Mouse (Mus musculus) midbrain, embryonic 12.5 days (tissue): ENCODE data around the gene Eef2kmt. TPM values are rescaled to one million over a fixed set of nuclear protein-coding genes. Genes with fewer than 3 reads are reported as not detected.
A peak's percentile ranks its signal among the peaks of the same experiment; 100 is the strongest.

Source experiments
- ATAC-seq: fragments of 200-750 bp; cut with Nextera tagmentation; 2 replicates; pipeline ENCODE4 v1.8.0; 2017; ENCODE audit warnings: low read depth, moderate TSS enrichment, moderate library complexity; ENCODE audit not compliant: low FRiP score
- H3K27ac ChIP-seq: fragments of 300-500 bp; sonication (generic); replicated peaks from 2 replicates; pipeline ENCODE4 v1.5.1; 2016; ENCODE audit warnings: mild to moderate bottlenecking
- H3K27me3 ChIP-seq: fragments of 300-500 bp; sonication (generic); 2 replicates; pipeline ENCODE4 v1.6.1; 2016; ENCODE audit warnings: mild to moderate bottlenecking
- H3K36me3 ChIP-seq: fragments of 300-500 bp; sonication (generic); 2 replicates; pipeline ENCODE4 v1.6.1; 2016
- H3K4me1 ChIP-seq: fragments of 300-500 bp; sonication (generic); 2 replicates; pipeline ENCODE4 v1.6.1; 2016
- H3K4me2 ChIP-seq: fragments of 300-500 bp; sonication (generic); replicated peaks from 2 replicates; pipeline ENCODE4 v1.6.1; 2016; ENCODE audit warnings: mild to moderate bottlenecking, moderate library complexity
- H3K4me3 ChIP-seq: fragments of 300-500 bp; sonication (generic); 2 replicates; pipeline ENCODE4 v1.5.1; 2016; ENCODE audit warnings: mild to moderate bottlenecking
- H3K9ac ChIP-seq: fragments of 300-500 bp; sonication (generic); replicated peaks from 2 replicates; pipeline ENCODE4 v1.6.1; 2016; ENCODE audit warnings: mild to moderate bottlenecking, moderate library complexity
- H3K9me3 ChIP-seq: fragments of 300-500 bp; sonication (generic); 2 replicates; pipeline ENCODE4 v1.6.1; 2016; ENCODE audit warnings: mild to moderate bottlenecking
- WGBS: fragments of 180-500 bp; shearing (Covaris S2); methylation state at CpG from one replicate; pipeline ENCODE4 v1.1.7; 2016; 5-methylcytosine and 5-hydroxymethylcytosine counted together
- polyA plus RNA-seq: library from polyadenylated mRNA; unstranded; fragments of >200 nt; fragmentation: Nextera tagmentation; extraction: Ambion mirVana; gene quantifications from 2 replicates; pipeline ENCODE4 v1.2.1, GENCODE M21; 2016

Gene Eef2kmt
- polyA plus RNA-seq, 1 experiment from 2014 or later: 7.8 TPM

GRCm38 (mm10) chr16:5217341-5218133, 38.2 kb downstream of the Eef2kmt start:
- ATAC-seq: no peak

GRCm38 (mm10) chr16:5216686-5217085, 39.1 kb downstream of the Eef2kmt start:
- Histone ChIP-seq H3K9me3 (no peaks in the 10 kb centered on the region), H3K27ac (no peak overlapping the region), H3K4me1 (no peaks in the 10 kb centered on the region), H3K9ac (no peak overlapping the region), H3K36me3 (no peaks in the 10 kb centered on the region), H3K27me3 (peaks cover 4% of the 10 kb centered on the region; the same call in 1 of the 2 replicates), H3K4me2 (no peak overlapping the region), H3K4me3 (no peak overlapping the region)
- ATAC-seq: no peak
- WGBS: 67% methylated on average over 6 of the region's 6 CpGs

More at GRCm38 (mm10) chr16:5217341-5218133, 38.2 kb downstream of the Eef2kmt start:
- peaks cover 7% of the 10 kb centered on the region; the same call in 1 of the 2 replicates for H3K27me3 ChIP-seq
- WGBS: 61% methylated on average over 5 of the region's 5 CpGs
- no peaks in the 10 kb centered on the region for H3K9me3 ChIP-seq
- H3K4me1 ChIP-seq: no peaks in the 10 kb centered on the region
- no peak overlapping the region for H3K9ac ChIP-seq
- no peak overlapping the region for H3K27ac ChIP-seq
- H3K36me3 ChIP-seq: no peaks in the 10 kb centered on the region
- no peak overlapping the region for H3K4me3 ChIP-seq
- no peak overlapping the region for H3K4me2 ChIP-seq

GRCm38 (mm10) chr16:5214126-5214525, 41.7 kb downstream of the Eef2kmt start:
- Histone ChIP-seq H3K27me3 (peaks cover 4% of the 10 kb centered on the region; the same call in 1 of the 2 replicates), H3K9me3 (no peaks in the 10 kb centered on the region), H3K27ac (no peak overlapping the region), H3K4me1 (no peaks in the 10 kb centered on the region), H3K9ac (no peak overlapping the region), H3K36me3 (no peaks in the 10 kb centered on the region), H3K4me3 (no peak overlapping the region), H3K4me2 (no peak overlapping the region)
- ATAC-seq: no peak
- WGBS: 83% methylated on average over 2 of the region's 2 CpGs

- WGBS: 87% methylated on average over 3 of the region's 3 CpGs
- no peak for ATAC-seq
These were observed 43.6 kb downstream of the Eef2kmt start for GRCm38 (mm10) chr16:5212150-5212549.

GRCm38 (mm10) chr16:5210365-5210764, 45.4 kb downstream of the Eef2kmt start:
- WGBS: 76% methylated on average over 2 of the region's 2 CpGs
- ATAC-seq: no peak
- no peak overlapping the region for H3K4me3 ChIP-seq

More at GRCm38 (mm10) chr16:5212150-5212549, 43.6 kb downstream of the Eef2kmt start:
- H3K27ac ChIP-seq: no peak overlapping the region
- H3K9ac ChIP-seq: no peak overlapping the region
- peaks cover 4% of the 10 kb centered on the region; the same call in 1 of the 2 replicates for H3K27me3 ChIP-seq
- H3K4me1 ChIP-seq: no peaks in the 10 kb centered on the region
- no peaks in the 10 kb centered on the region for H3K36me3 ChIP-seq
- H3K9me3 ChIP-seq: no peaks in the 10 kb centered on the region
- H3K4me3 ChIP-seq: no peak overlapping the region
- H3K4me2 ChIP-seq: no peak overlapping the region

GRCm38 (mm10) chr16:5206051-5206450, 49.7 kb downstream of the Eef2kmt start:
- no peaks in the 10 kb centered on the region for H3K36me3 ChIP-seq
- no peak for ATAC-seq
- no peak overlapping the region for H3K4me3 ChIP-seq
- peaks cover 26% of the 10 kb centered on the region for H3K27me3 ChIP-seq
- H3K9ac ChIP-seq: no peak overlapping the region
- H3K9me3 ChIP-seq: no peaks in the 10 kb centered on the region
- H3K4me2 ChIP-seq: no peak overlapping the region
- H3K4me1 ChIP-seq: peaks cover 12% of the 10 kb centered on the region
- WGBS: 77% methylated on average over 5 of the region's 5 CpGs
- H3K27ac ChIP-seq: no peak overlapping the region

More at GRCm38 (mm10) chr16:5210365-5210764, 45.4 kb downstream of the Eef2kmt start:
- no peak overlapping the region for H3K27ac ChIP-seq
- H3K27me3 ChIP-seq: peaks cover 11% of the 10 kb centered on the region
- H3K9ac ChIP-seq: no peak overlapping the region
- no peaks in the 10 kb centered on the region for H3K9me3 ChIP-seq
- H3K36me3 ChIP-seq: no peaks in the 10 kb centered on the region
- no peaks in the 10 kb centered on the region for H3K4me1 ChIP-seq
- no peak overlapping the region for H3K4me2 ChIP-seq

GRCm38 (mm10) chr16:5205431-5205970, 50.3 kb downstream of the Eef2kmt start:
- Histone ChIP-seq H3K4me2 (no peak overlapping the region), H3K9me3 (no peaks in the 10 kb centered on the region), H3K36me3 (no peaks in the 10 kb centered on the region), H3K9ac (no peak overlapping the region), H3K27ac (no peak overlapping the region), H3K4me3 (no peak overlapping the region), H3K27me3 (peaks cover 26% of the 10 kb centered on the region), H3K4me1 (peaks cover 12% of the 10 kb centered on the region)
- no peak for ATAC-seq
- 84% methylated on average over 5 of the region's 5 CpGs for WGBS

GRCm38 (mm10) chr16:5203668-5204433, 51.9 kb downstream of the Eef2kmt start, which contains the start of gene Nagpa:
TSS of gene Nagpa (minus strand) at chr16:5204012.
- H3K4me1 ChIP-seq: peaks cover 12% of the 10 kb centered on the region
- peaks cover 26% of the 10 kb centered on the region for H3K27me3 ChIP-seq
- H3K4me2 ChIP-seq: peak within 1 kb of the TSS; percentile 99
- peaks cover 5% of the 10 kb centered on the region; the same call in 1 of the 2 replicates for H3K36me3 ChIP-seq
- H3K4me3 ChIP-seq: peak within 1 kb of the TSS; percentile 88
- H3K9me3 ChIP-seq: no peaks in the 10 kb centered on the region
- peak within 1 kb of the TSS; percentile 69 for H3K9ac ChIP-seq
- H3K27ac ChIP-seq: no peak within 1 kb of the TSS
- ATAC-seq: peak; percentile 90
- 4% methylated on average over 40 of the region's 40 CpGs for WGBS

GRCm38 (mm10) chr16:5203200-5203599, 52.6 kb downstream of the Eef2kmt start:
- ATAC-seq: no peak
- H3K9me3 ChIP-seq: no peaks in the 10 kb centered on the region
- peak overlapping the region; percentile 88 for H3K4me3 ChIP-seq
- peak overlapping the region; percentile 69 for H3K9ac ChIP-seq
- peak overlapping the region; percentile 99 for H3K4me2 ChIP-seq
- WGBS: 2% methylated on average over 36 of the region's 36 CpGs
- H3K27ac ChIP-seq: no peak overlapping the region
- peaks cover 26% of the 10 kb centered on the region for H3K27me3 ChIP-seq
- H3K36me3 ChIP-seq: peaks cover 5% of the 10 kb centered on the region; the same call in 1 of the 2 replicates
- peaks cover 12% of the 10 kb centered on the region for H3K4me1 ChIP-seq

- Histone ChIP-seq H3K9me3 (no peaks in the 10 kb centered on the region), H3K27me3 (peaks cover 26% of the 10 kb centered on the region), H3K27ac (no peak overlapping the region), H3K4me3 (peak overlapping the region; percentile 88), H3K4me2 (peak overlapping the region; percentile 99), H3K4me1 (peaks cover 12% of the 10 kb centered on the region), H3K9ac (no peak overlapping the region), H3K36me3 (peaks cover 5% of the 10 kb centered on the region; the same call in 1 of the 2 replicates)
- no peak for ATAC-seq
- 13% methylated on average over 4 of the region's 4 CpGs for WGBS
These were observed 53.1 kb downstream of the Eef2kmt start for GRCm38 (mm10) chr16:5202681-5203080.

GRCm38 (mm10) chr16:5195080-5195479, 60.7 kb downstream of the Eef2kmt start:
- H3K9ac ChIP-seq: no peak overlapping the region
- H3K27me3 ChIP-seq: no peaks in the 10 kb centered on the region
- H3K27ac ChIP-seq: no peak overlapping the region
- H3K4me1 ChIP-seq: no peaks in the 10 kb centered on the region
- 29% methylated on average over 6 of the region's 6 CpGs for WGBS
- no peak for ATAC-seq
- H3K4me3 ChIP-seq: no peak overlapping the region
- H3K36me3 ChIP-seq: peaks cover 2% of the 10 kb centered on the region; the same call in 1 of the 2 replicates
- no peaks in the 10 kb centered on the region for H3K9me3 ChIP-seq
- no peak overlapping the region for H3K4me2 ChIP-seq
